Mouse (Mus musculus) T-helper 1 cell (primary cell): Measurements from ENCODE around the gene Fblim1.

Experiments used
- in situ Hi-C: fragments of 300-600 bp; cut with MboI, MseI; formaldehyde crosslinking; loops from one replicate; pipeline ENCODE4 v1.15.1; 2025; ENCODE audit warnings: high pct_unique_total_duplicates

Gene Fblim1

GRCm38 (mm10) chr4:141540844-141541243 is 65.1 kb downstream of the Fblim1 start:
- in situ Hi-C loops, result loop anchor here (10.0 kb wide), 1 partner anchor 596 kb away; no protein-coding TSS in a partner anchor

GRCm38 (mm10) chr4:141539213-141539767 is 66.6 kb downstream of the Fblim1 start:
- in situ Hi-C loops, result no loop called here

GRCm38 (mm10) chr4:141538408-141539212 is 67.3 kb downstream of the Fblim1 start, which contains the start of gene Spen:
Spen (minus strand) TSS chr4:141538597.
- in situ Hi-C loops, result no loop called here

DNA sequence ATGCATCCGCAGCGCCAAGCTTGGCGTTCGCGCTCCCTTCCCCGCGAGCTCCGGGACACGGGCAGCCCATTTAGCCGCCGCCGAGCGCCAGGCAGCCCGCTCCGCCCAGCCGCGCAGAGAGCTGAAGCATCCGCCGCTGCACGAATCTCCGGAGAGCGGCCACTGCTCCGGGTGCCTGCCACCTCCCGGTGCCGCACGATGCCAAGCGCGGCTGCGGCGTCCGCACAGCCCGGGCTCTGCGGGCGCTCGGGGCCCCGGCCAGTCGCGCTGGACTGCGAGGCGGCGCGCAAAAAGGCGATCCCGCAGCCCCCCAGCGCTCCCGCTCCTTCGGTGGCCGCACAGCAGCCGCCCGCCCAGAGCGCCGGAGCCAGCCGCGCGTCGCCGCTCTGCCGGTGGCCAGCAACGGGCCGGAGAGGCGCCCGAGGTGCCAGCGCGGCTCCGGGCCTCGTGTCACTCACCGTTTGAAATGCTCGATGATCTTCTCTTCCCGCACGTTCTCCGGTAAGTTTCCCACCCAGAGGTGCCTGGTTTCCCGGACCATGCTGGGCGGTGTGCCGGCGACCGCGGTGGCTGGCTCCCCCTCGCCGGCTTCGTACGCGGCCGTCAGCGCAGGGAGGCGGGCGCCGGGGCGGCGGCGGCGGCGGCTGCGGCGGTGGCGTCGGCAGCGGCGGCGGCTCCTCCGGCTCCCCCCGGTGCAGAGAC is 68.0 kb downstream of the Fblim1 start:
- in situ Hi-C loops, result no loop called here

GRCm38 (mm10) chr4:141537226-141537610 is 68.7 kb downstream of the Fblim1 start:
- in situ Hi-C loops, result no loop called here

DNA sequence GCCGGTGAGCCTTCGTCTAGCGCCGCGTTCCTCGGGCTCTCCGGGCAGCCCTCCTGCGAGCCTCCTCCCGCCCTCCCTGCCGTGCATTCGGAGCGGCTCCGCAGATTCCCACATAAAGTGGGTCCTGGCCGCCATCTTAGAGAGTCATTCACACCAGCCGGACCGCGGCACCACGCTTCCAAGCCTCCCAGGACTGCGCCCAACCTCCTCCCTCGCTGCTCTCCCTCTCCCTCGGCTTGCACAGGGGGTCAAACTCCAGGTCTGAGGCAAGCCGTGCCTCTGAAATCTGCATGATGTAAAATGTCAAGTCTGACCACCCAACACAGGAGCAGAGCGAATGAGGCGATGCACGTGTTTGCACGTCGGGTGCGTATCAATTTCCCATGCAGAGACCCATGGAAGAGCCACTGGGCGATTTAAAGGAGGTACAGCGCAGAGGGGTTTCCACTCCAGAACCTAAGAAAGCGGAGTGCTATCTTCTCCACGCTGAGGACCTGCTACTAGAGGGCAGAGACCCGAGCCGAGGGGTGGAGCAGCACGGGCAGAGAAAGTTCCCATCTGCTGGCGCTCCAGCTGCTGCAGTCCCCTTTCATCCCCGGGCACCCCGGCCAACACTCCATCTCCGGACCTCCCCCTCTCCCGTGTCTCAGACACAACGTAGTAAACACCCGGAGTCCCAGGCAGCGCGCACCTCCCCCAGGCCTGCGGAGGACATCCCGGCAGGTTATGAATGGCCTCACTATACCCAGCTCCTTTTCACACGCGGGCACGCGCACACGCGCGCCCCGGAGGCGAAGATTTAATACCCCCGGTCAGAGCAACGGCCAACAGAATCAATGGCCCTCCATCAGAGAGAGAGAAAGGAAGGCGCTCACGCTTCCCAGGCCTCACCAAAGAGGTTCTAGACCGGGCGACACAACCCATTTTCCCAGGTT is 69.3 kb downstream of the Fblim1 start:
- in situ Hi-C loops, result no loop called here

- in situ Hi-C loops, result no loop called here
Observed at GRCm38 (mm10) chr4:141534947-141535680, 70.8 kb downstream of the Fblim1 start.

DNA sequence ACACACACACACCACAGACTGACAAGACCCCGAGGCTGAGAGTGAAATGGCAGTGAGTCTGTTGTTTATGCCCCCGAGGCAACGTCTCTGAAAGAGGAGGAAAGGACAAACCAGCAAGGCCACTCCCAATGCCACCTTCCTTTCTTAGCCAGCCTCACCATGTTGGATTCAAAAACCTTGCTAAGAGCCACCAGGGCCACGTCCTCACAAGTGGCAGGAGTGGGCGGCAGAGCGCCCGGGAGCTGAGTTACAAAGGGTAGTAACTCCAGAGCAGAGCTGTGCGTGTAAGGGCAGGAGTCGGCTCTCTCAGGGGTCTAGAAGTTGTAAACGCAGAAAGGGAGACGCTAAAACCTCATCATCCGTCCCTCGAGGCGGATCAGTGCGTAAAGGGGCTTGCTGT is 74.9 kb downstream of the Fblim1 start:
- in situ Hi-C loops, result no loop called here

- in situ Hi-C loops, result no loop called here
Observed at GRCm38 (mm10) chr4:141528938-141529337, 77.0 kb downstream of the Fblim1 start.

DNA sequence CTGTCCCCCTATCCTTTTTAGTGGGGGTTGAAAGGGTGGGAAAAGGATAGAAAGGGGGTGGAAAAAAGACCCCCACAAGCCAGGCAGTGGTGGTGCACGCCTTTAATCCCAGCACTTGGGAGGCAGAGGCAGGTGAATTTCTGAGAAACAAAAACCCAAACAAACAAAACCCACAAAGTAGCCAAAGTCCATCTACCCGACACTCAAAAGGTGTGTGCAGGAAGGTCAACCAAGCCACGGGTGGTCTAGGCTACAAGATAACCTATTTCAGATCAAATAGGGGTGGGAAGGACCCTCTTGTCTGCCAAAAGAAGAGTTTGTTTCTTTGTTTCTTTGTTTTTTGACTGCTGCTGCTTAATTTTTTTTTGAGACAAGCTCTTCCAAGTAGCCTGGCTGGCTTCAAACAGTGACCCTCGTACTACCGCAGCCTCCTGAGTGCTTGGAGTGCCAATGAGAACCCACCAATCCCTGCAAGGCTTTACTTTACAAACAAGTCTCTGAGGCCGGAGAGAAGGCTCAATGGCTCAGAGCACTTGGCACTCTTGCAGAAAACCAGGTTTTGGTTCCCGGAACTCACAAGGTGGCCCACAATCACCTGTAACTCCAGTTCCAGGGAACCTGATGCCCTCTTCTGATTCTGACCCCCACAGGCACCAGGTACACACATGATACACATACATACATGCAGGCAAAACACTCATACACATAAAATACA is 78.8 kb downstream of the Fblim1 start:
- in situ Hi-C loops, result no loop called here
